Mouse (Mus musculus): ENCODE results near the gene Lrmda. TPM values are rescaled to one million over a fixed set of nuclear protein-coding genes. Genes with fewer than 3 reads are reported as not detected.
A peak's percentile ranks its signal among the peaks of the same experiment; 100 is the strongest.

The Lrmda gene
- 0.35 and 0.57 TPM in 2 replicates for polyA plus RNA-seq (2015; fragmentation: Nextera tagmentation; extraction: Ambion mirVana)

GRCm38 (mm10) chr14:22019252-22019948 lies at the start of gene Lrmda:
Gene Lrmda (plus strand): TSS chr14:22019712.
- Histone ChIP-seq H3K27ac (no peak within 1 kb of the TSS; the same call in 1 of the 2 replicates), H3K9ac (peak within 1 kb of the TSS; percentile 12; the same call in 1 of the 2 replicates), H3K4me2 (peak within 1 kb of the TSS; percentile 92), H3K27me3 (replicated peaks) (no peaks in the 10 kb centered on the region), H3K9me3 (no peaks in the 10 kb centered on the region), H3K36me3 (no peaks in the 10 kb centered on the region), H3K4me1 (peaks cover 14% of the 10 kb centered on the region), H3K4me3 (replicated peaks) (peak within 1 kb of the TSS; percentile 44)
- peak; percentile 89 for ATAC-seq (ENCODE audit: insufficient read depth, low FRiP score, low read depth)
- 2% methylated on average over 33 of the region's 33 CpGs for WGBS

DNA sequence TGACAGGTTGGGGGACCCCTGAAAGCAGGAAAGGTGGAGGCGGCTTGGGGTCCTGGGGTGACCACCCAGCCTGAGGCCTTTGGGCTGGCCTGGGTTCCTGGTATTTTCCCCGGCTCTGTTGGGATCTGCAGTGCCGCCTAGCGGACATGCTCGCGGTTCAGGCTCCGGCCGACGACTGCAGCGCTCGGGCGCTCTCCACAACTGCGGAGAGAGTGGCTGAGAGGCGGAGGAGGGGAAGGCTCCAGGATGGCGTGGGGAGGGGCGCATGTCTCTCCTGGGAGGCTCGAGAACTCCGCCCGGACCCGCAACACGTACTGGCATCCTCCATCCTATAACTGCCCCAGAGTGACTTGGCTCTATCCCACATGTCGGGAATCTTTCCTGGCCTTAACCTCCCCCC lies 38.0 kb upstream of the Lrmda start:
- ATAC-seq (ENCODE audit: insufficient read depth, low FRiP score, low read depth) = peak; percentile 77
- peak overlapping the region; percentile 86 for H3K27ac ChIP-seq
- H3K9me3 ChIP-seq = no peaks in the 10 kb centered on the region
- H3K4me2 ChIP-seq = peak overlapping the region; percentile 71
- H3K36me3 ChIP-seq = no peaks in the 10 kb centered on the region
- H3K4me1 ChIP-seq = peaks cover 8% of the 10 kb centered on the region; the same call in 1 of the 2 replicates
- WGBS = 2% methylated on average over 21 of the region's 22 CpGs
- H3K9ac ChIP-seq = no peak overlapping the region
- peak overlapping the region; percentile 25 for H3K4me3 ChIP-seq (replicated peaks)
- no peaks in the 10 kb centered on the region for H3K27me3 ChIP-seq (replicated peaks)

DNA sequence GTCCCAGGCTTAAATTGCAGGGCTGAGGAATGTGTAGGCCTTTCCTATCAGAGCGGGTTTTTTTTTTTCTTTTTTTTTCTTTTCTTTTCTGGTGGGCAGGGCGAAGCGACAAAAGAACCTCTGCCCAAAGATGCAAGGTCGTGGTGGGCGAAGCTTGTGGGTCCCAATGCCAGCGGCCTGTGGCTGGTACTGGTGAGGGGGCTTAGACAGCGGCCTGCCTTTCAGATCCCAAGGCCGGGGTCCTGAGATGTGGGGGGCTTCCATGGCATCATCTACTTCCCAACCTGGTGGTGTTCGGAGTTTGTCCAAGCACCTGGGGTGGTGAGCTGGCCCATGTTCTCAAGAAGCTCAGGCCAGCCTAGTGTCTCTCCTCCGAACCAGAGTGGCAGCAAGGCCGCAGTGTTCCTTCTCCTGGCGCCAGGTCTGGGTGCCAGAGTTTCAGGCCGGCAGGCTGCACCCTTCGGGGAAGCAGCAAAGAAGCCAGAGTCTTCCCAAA lies 37.4 kb upstream of the Lrmda start:
- peak overlapping the region; percentile 71 for H3K4me2 ChIP-seq
- no peak for ATAC-seq (ENCODE audit: insufficient read depth, low FRiP score, low read depth)
- H3K4me1 ChIP-seq = peaks cover 8% of the 10 kb centered on the region; the same call in 1 of the 2 replicates
- H3K27me3 ChIP-seq (replicated peaks) = no peaks in the 10 kb centered on the region
- no peaks in the 10 kb centered on the region for H3K36me3 ChIP-seq
- peak overlapping the region; percentile 86 for H3K27ac ChIP-seq
- peak overlapping the region; percentile 46 for H3K9ac ChIP-seq
- H3K9me3 ChIP-seq = no peaks in the 10 kb centered on the region
- peak overlapping the region; percentile 41 for H3K4me3 ChIP-seq (replicated peaks)
- 37% methylated on average over 14 of the region's 14 CpGs for WGBS

GRCm38 (mm10) chr14:21982592-21983310 lies 36.8 kb upstream of the Lrmda start:
- Histone ChIP-seq H3K4me2 (peak overlapping the region; percentile 71), H3K27ac (peak overlapping the region; percentile 86), H3K9me3 (no peaks in the 10 kb centered on the region), H3K27me3 (replicated peaks) (no peaks in the 10 kb centered on the region), H3K4me1 (peaks cover 8% of the 10 kb centered on the region; the same call in 1 of the 2 replicates), H3K36me3 (no peaks in the 10 kb centered on the region), H3K9ac (peak overlapping the region; percentile 46), H3K4me3 (replicated peaks) (peak overlapping the region; percentile 41)
- ATAC-seq (ENCODE audit: insufficient read depth, low FRiP score, low read depth) = no peak
- WGBS = 19% methylated on average over 38 of the region's 38 CpGs

- 10% methylated on average over 22 of the region's 22 CpGs for WGBS
- peak overlapping the region; percentile 86 for H3K27ac ChIP-seq
- H3K4me2 ChIP-seq = peak overlapping the region; percentile 71
- no peak for ATAC-seq (ENCODE audit: insufficient read depth, low FRiP score, low read depth)
- H3K4me3 ChIP-seq (replicated peaks) = peak overlapping the region; percentile 41
- H3K9me3 ChIP-seq = no peaks in the 10 kb centered on the region
- peaks cover 8% of the 10 kb centered on the region; the same call in 1 of the 2 replicates for H3K4me1 ChIP-seq
- peak overlapping the region; percentile 46 for H3K9ac ChIP-seq
- H3K27me3 ChIP-seq (replicated peaks) = no peaks in the 10 kb centered on the region
- H3K36me3 ChIP-seq = no peaks in the 10 kb centered on the region
These were observed 36.1 kb upstream of the Lrmda start for GRCm38 (mm10) chr14:21983311-21983949.

DNA sequence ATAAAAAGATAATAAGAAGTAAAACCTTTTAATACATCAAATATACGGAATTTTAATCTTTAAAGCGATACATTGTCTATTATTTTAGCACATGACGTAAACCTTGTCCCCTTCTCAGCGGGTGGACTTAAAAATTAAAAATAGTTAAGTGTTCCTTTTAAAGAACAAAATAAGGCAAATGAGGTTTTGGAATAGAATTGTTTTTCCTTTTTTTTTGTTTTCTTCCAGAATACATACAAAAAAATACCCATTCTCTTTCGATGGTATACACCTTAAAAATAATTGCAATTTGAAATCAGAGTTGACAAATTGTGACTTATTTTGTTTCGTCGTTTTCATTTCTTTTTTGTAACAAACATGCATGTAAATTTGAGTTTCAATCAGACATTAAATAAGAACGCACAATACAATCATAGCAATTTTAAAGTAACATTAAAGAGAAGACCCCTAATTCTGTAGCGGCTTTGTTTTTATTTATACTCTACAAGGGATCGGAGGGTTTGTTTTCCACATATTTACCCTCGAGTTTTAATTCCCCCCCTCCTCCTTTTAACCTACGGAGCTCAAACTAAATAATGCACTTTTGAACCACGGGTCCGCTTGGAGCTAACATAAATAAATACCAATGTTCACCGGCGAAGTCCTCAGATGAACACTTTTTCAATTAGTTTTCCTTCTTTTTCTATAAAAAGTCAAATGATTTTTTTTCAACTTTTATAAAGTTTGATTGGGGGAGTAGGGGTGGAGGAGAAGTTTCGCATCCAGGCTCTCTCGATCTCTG lies 35.4 kb upstream of the Lrmda start:
- H3K27ac ChIP-seq = peak overlapping the region; percentile 100; the same call in 1 of the 2 replicates
- no peaks in the 10 kb centered on the region for H3K36me3 ChIP-seq
- no peaks in the 10 kb centered on the region for H3K9me3 ChIP-seq
- WGBS = 15% methylated on average over 18 of the region's 18 CpGs
- peaks cover 13% of the 10 kb centered on the region; the same call in 1 of the 2 replicates for H3K4me1 ChIP-seq
- no peak for ATAC-seq (ENCODE audit: insufficient read depth, low FRiP score, low read depth)
- peak overlapping the region; percentile 83 for H3K4me2 ChIP-seq
- H3K9ac ChIP-seq = peak overlapping the region; percentile 95; the same call in 1 of the 2 replicates
- no peaks in the 10 kb centered on the region for H3K27me3 ChIP-seq (replicated peaks)
- peak overlapping the region; percentile 91 for H3K4me3 ChIP-seq (replicated peaks)

DNA sequence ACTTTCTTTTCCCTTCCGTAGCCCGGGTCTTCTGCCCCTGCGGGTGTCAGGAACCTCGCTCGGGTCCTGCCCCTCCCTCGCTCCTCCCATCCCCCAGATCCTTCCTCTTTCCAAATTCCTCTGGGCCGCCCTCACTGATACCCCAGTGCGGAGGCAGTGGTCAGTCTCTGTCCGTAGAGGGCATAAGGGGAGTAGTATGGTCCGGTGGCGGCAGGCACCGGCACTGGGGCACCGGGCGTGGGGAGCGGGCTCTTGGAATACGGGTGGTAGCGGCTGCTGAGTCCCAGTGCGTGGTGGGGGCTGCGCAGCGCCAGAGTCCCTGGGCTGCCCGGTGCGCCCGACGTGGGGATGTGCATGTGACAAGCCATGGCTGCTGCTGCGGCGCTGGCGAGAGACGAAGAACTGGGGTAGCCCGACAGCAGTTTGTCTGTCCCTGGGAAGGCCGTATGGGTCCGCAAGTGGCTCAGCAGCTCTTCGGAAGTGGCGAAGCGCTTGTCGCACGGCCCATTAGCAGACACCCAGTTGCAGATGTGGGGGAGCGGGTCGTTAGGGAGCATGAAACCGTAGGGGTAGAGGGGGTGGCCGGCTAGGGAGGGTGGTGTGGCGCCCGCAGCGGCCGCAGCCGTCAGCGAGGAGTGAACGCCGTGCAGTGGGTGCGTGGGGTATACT lies 34.6 kb upstream of the Lrmda start:
- peaks cover 13% of the 10 kb centered on the region; the same call in 1 of the 2 replicates for H3K4me1 ChIP-seq
- H3K9me3 ChIP-seq = no peaks in the 10 kb centered on the region
- H3K27ac ChIP-seq = peak overlapping the region; percentile 100
- no peaks in the 10 kb centered on the region for H3K27me3 ChIP-seq (replicated peaks)
- WGBS = 5% methylated on average over 49 of the region's 49 CpGs
- no peak for ATAC-seq (ENCODE audit: insufficient read depth, low FRiP score, low read depth)
- H3K4me2 ChIP-seq = peak overlapping the region; percentile 83
- H3K9ac ChIP-seq = peak overlapping the region; percentile 95
- peak overlapping the region; percentile 91 for H3K4me3 ChIP-seq (replicated peaks)
- no peaks in the 10 kb centered on the region for H3K36me3 ChIP-seq

DNA sequence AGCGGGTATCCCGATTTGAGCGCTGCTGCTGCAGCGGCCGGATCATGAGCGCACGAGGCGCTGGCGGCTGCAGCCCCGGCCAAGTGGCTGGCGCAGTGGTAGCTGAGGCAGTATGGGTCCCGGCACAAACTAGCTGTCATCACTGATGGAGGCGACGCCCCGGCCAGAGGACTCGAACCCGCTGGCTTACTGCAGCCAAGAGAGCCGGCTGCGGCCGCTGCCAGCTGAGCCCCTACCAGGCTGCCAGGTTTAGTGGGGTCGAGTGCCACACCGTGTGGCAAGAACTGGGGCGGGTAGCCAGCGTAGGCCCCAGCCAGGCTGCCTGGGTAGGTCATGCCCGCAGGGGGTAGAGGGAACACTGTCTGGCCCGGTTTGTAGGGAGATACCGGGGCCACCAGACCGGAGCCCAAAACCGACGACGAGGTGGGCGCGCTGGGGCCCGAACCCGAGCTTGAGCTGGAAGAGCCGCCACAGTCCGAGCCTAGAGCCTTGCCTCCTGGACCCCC lies 34.0 kb upstream of the Lrmda start:
- Histone ChIP-seq H3K9me3 (no peaks in the 10 kb centered on the region), H3K36me3 (no peaks in the 10 kb centered on the region), H3K27ac (peak overlapping the region; percentile 100), H3K27me3 (replicated peaks) (no peaks in the 10 kb centered on the region), H3K9ac (peak overlapping the region; percentile 95), H3K4me3 (replicated peaks) (peak overlapping the region; percentile 91), H3K4me2 (peak overlapping the region; percentile 83), H3K4me1 (peaks cover 15% of the 10 kb centered on the region; the same call in 1 of the 2 replicates)
- 1% methylated on average over 37 of the region's 37 CpGs for WGBS
- ATAC-seq (ENCODE audit: insufficient read depth, low FRiP score, low read depth) = no peak

DNA sequence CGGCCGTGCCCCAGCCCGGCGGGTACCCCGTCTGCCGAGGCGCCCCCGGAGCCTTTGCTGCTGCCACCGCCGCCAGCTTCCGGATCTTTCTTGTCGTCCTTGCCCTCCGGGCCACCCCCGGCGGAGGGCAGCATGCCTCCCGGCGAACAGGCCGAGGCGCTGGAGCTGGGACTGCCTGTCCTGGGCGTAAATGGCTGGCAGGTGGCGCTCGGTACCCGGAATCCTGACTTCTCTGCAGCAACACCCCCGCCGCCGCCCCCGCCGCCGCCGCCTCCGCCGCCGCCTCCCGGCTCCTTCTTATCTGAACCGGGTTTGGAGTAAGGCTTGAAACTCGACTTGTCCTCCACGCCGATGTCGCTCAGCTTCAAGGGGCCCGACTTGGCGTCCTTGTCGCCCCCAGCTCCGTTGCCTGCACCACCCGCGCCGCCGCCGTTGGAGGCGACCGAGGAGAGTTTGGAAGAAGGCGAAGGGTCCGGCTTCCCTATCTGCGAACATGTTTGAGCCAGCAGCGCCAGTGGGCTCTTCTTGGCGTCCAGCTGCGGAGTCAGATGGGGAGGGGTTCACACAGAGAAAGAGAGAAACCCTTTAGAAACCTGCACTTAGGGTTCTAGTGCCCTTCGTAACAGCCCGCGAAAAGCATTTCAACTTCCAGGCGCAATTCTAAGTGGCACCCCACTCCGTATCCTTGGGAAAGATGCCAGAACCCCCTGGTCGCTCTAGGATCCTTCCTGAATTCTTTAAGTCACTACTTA lies 33.4 kb upstream of the Lrmda start:
- Histone ChIP-seq H3K36me3 (no peaks in the 10 kb centered on the region), H3K9me3 (no peaks in the 10 kb centered on the region), H3K4me3 (replicated peaks) (peak overlapping the region; percentile 91), H3K27ac (peak overlapping the region; percentile 100), H3K4me2 (peak overlapping the region; percentile 83), H3K27me3 (replicated peaks) (no peaks in the 10 kb centered on the region), H3K4me1 (peaks cover 16% of the 10 kb centered on the region; the same call in 1 of the 2 replicates), H3K9ac (peak overlapping the region; percentile 95)
- under 1% methylated on average over 61 of the region's 62 CpGs for WGBS
- no peak for ATAC-seq (ENCODE audit: insufficient read depth, low FRiP score, low read depth)

Measured in stomach, embryonic 15.5 days (tissue).